Mouse (Mus musculus) right cerebral cortex, adult 18-20 months (tissue): ENCODE measurements around the gene Cldn14.
A peak's percentile ranks its signal among the peaks of the same experiment; 100 is the strongest.
"Not testable (repeated sequence)": the region's sequence is repeated elsewhere in the genome, so short reads cannot be mapped to it uniquely, and the experiment has no call there.

Experiments
- DNase-seq: peaks from one replicate; pipeline ENCODE4 v3.0.0; 2022; ENCODE audit warnings: mixed read lengths

Gene Cldn14

GRCm38 (mm10) chr16:94006706-94007665 lies 1.7 kb downstream of the Cldn14 start:
- no peak for DNase-seq

DNA sequence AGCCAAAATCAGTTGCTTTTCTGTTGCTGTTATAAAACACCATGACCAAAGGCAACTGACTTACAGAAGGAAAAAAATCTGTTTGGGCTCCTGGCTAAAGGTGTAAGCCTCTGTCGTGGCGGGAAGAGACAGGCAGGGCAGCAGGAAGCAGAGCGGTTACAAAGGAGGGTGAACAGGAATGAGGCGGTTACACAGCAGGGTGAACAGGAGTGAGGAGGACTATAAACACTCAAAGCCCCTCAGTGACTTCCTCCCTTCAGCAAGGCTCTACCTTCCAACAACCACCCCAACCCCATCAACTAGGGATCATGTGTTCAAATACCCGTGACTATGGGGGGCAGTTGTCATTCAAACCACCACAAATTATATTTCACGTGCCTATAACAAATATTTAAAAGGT lies 5.2 kb downstream of the Cldn14 start:
- DNase-seq = no peak

- no peak for DNase-seq
These were observed 7.3 kb downstream of the Cldn14 start for GRCm38 (mm10) chr16:94001366-94001765.

GRCm38 (mm10) chr16:93998895-93999294 lies 9.7 kb downstream of the Cldn14 start:
- no peak for DNase-seq

GRCm38 (mm10) chr16:93983576-93983975 lies 25.1 kb downstream of the Cldn14 start:
- peak; percentile 61 for DNase-seq

GRCm38 (mm10) chr16:93982341-93982740 lies 26.3 kb downstream of the Cldn14 start:
- no peak for DNase-seq

DNA sequence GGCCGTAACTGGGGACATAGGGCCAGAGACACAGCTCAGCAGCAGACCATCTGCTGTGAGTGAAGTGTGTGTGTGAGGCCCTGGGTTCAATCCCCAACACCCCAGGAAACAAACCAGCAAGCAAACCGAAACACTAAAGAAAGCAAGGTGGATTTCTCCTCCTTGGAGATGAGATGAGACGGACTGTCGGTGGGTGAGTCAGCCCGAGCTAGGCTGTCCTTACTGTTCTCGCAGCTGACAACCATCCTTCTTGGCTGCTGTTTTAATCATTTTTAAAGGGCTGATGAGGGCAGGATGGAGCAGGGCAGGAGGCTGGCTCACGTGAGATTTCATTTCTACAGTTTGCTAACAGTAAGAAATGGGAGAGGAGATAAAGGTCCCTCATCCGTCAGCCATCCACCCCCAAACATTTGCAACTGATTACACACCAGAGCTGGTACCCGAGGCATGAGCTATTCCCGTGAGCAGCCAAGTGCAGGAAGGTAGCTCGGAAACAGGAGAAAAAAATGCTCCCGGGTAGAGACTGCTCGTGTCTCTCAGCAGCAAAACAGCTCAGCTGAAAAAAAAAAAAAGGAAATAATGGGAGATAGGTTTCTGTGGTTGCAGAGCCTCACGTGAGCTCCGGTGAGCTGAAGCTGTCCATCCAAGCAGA lies 27.3 kb downstream of the Cldn14 start:
- peak; percentile 11 for DNase-seq

GRCm38 (mm10) chr16:93980338-93980737 lies 28.3 kb downstream of the Cldn14 start:
- not testable (repeated sequence) for DNase-seq

GRCm38 (mm10) chr16:93979316-93979715 lies 29.3 kb downstream of the Cldn14 start:
- DNase-seq = no peak

DNA sequence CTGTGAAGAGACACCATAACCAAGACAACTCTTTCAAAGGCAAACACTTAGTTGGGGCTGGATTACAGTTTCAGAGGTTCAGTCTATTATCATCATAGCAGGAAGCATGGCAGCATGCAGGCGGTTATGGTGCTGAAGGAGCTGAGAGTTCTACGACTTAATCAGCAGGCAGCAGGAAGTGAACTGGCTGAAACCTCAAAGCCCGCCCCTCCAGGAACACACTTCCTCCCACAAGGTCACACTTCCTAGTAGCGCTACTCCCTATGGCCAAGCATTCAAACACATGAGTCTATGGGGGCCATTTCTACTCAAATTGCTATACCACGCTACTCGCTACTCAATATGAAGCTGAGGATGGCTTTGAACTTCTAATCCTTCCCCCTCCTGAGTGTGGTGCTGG lies 31.1 kb downstream of the Cldn14 start:
- DNase-seq = no peak

DNA sequence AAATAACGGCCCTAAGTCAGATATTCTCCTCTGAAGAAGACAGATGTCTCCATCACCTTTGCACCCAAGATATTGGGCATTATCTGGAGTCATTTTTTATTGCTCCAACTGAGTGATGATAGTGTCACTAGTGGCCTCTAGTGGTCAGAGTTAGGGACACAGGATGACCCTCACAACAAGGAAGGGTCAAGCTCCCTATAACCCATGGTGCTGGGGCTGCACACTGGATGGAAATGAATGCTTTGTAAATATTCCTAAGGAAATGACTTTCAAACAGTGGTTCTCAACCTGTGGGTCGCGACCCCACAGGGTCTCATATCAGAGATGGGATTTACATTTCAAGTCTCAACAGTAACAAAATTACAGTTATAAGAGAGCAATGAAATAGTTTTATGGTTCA lies 31.7 kb downstream of the Cldn14 start:
- DNase-seq = no peak

GRCm38 (mm10) chr16:93975430-93975829 lies 33.2 kb downstream of the Cldn14 start:
- DNase-seq = no peak

DNA sequence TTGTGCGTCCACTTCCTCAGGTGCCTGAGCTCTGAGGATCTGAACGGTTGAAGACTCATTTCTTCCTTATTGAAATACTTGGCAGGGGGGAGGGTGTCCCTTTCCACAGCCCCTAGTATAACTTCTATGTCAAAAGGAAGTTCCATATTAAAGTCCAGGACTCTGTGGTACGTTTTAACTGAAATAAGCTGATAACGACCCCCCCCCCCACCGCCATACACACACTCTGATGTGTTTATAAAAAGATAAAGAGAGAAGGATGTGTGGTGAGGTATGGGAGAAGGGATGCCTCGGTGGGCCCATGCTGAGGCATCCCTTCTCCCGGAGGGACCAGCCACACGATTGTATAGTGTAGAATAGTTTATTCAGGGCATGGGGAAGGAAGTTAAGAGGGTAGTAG lies 34.4 kb downstream of the Cldn14 start:
- DNase-seq = no peak

DNA sequence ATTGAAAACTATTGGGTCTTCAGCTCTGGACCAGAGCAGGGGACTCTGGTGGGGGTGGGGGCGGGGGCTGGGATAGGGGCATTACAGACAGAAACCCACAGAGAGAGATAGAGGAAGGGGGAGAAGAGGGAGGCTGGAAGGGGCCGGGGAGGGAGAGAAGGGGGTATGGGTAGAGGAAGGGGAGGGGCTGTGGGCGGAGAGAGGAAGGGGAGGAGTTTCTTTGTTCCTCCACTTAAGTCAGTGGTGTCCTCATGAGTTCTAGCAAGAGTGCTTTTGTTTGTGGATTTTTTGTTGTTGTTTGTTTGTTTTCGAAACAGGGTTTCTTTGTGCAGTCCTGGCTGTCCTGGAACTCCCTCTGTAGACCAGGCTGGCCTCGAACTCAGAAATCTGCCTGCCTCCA lies 35.1 kb downstream of the Cldn14 start:
- no peak for DNase-seq

GRCm38 (mm10) chr16:93973123-93973522 lies 35.5 kb downstream of the Cldn14 start:
- DNase-seq = no peak

GRCm38 (mm10) chr16:93971046-93971445 lies 37.6 kb downstream of the Cldn14 start:
- DNase-seq = no peak

DNA sequence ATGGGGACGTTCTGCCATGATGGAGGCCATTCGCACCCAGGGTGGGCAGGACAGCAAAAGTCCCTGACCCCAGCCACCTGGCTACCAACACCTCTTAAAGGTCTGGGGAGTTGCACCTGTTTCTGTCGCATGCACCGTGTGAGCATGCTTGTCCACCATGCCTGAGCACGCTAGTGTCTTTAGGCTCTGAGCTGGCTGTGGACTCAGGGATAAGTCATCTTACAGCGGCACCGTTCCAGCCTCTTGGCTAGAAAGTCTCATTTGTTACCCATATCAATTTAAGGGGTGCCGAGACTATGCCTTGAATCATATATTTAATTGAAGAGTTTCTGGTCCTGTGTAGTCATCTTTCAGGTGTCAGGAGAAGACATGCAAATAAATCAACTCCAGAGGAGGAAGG lies 40.7 kb downstream of the Cldn14 start:
- no peak for DNase-seq

- DNase-seq = no peak
These were observed 46.4 kb downstream of the Cldn14 start for GRCm38 (mm10) chr16:93962283-93962682.

GRCm38 (mm10) chr16:93961099-93961646 lies 47.5 kb downstream of the Cldn14 start:
- DNase-seq = no peak

DNA sequence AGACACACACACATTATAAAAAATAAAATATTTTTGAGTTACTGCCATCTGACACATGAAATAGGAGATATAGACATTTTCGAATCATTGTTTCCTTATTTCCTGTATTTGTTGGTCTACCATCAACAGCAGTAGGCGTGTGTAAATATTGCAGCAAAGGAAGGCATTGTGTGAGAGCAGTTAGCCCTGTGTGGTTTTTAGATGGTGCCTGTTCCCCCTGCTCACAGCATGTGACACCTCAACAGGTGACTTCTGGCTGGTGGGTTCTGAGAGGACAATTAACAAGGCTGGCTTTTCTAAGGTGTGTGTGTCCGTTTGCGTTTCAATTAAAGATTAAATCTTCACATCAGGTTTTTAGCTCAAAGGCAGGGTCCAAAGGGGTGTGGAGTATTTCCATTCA lies 48.1 kb downstream of the Cldn14 start:
- no peak for DNase-seq

- DNase-seq = no peak
These were observed 51.2 kb downstream of the Cldn14 start for GRCm38 (mm10) chr16:93957402-93957801.

- no peak for DNase-seq
These were observed 51.7 kb downstream of the Cldn14 start for GRCm38 (mm10) chr16:93956986-93957385.

DNA sequence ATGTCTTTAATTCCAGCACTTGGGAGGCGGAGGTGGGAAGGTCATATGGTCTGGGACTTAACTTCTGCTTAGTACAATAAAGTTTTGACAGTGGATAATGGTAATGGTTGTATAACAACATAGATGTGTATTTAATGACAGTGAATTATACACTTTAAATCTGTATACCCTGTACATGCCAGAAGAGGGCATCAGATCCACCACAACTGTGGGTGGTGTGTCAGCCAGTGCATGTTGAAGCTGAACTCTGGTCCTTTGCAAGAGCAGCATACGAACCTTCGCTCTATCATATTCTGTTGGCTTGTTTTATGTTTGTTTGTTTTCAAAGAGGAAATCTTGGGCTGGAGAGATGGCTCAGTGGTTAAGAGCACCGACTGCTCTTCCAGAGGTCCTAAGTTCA lies 61.2 kb downstream of the Cldn14 start:
- DNase-seq = no peak

- no peak for DNase-seq
These were observed 64.3 kb downstream of the Cldn14 start for GRCm38 (mm10) chr16:93944301-93944700.
